Mouse (Mus musculus) cerebellum, adult 2 months (tissue): ENCODE measurements at regions not wholly inside any gene's neighbourhood (a gene's known extent, or its start where the extent isn't known, plus 50 kb on each side); places are given as distances from the start of the nearest gene placed in this dataset.
A peak's percentile ranks its signal among the peaks of the same experiment; 100 is the strongest.

Experiments
- DNase-seq, 2 experiments: peaks; one replicate each; pipeline ENCODE4 v3.0.0; 2021
- H3K27ac ChIP-seq: fragments of 200-500 bp; 2 replicates; pipeline ENCODE4 v1.5.1; 2012; ENCODE audit warnings: low read length, control low read depth, inconsistent platforms; ENCODE audit not compliant: insufficient read depth
- H3K27me3 ChIP-seq: fragments of 200-500 bp; 2 replicates; pipeline ENCODE4 v1.6.1; 2012; ENCODE audit warnings: inconsistent platforms, mild to moderate bottlenecking, low read length, moderate library complexity; ENCODE audit not compliant: control insufficient read depth, insufficient read depth
- H3K4me1 ChIP-seq: fragments of 200-500 bp; 2 replicates; pipeline ENCODE4 v1.6.1; 2011; ENCODE audit warnings: low read length; ENCODE audit not compliant: control insufficient read depth, insufficient read depth
- H3K4me3 ChIP-seq: fragments of 200-500 bp; replicated peaks from 2 replicates; pipeline ENCODE3; 2011; ENCODE audit warnings: mild to moderate bottlenecking, low read depth, low read length, control low read depth; ENCODE audit not compliant: insufficient read depth
- CTCF ChIP-seq: fragments of 200-500 bp; IDR thresholded peaks from 2 replicates; pipeline ENCODE4 v1.5.1; 2011; ENCODE audit warnings: low read depth, mild to moderate bottlenecking, control low read depth, low read length, moderate library complexity, borderline replicate concordance; ENCODE audit not compliant: insufficient read depth
- POLR2A ChIP-seq: fragments of 200-500 bp; IDR thresholded peaks from 2 replicates; pipeline ENCODE4 v1.6.1; 2011; ENCODE audit warnings: low read length, control low read depth, borderline replicate concordance; ENCODE audit not compliant: insufficient read depth
- WGBS: fragments of 180-500 bp; shearing (Covaris S2); methylation state at CpG from one replicate; pipeline ENCODE4 v1.1.7; 2018; 5-methylcytosine and 5-hydroxymethylcytosine counted together

GRCm38 (mm10) chr7:90067961-90068665 lies 61.9 kb upstream of the Picalm start:
- no peak for DNase-seq
- TF ChIP-seq CTCF (no peak), POLR2A (no peak)
- Histone ChIP-seq H3K4me3 (no peak overlapping the region), H3K27ac (no peak overlapping the region), H3K4me1 (no peaks in the 10 kb centered on the region), H3K27me3 (no peaks in the 10 kb centered on the region)
- whole genome bisulfite sequencing = 71% methylated on average over 3 of the region's 3 CpGs

- no peak overlapping the region for H3K27ac ChIP-seq
- H3K4me3 ChIP-seq = no peak overlapping the region
- 89% methylated on average over 7 of the region's 7 CpGs for WGBS
- TF ChIP-seq CTCF (no peak), POLR2A (no peak)
- no peaks in the 10 kb centered on the region for H3K27me3 ChIP-seq
- DNase-seq = no peak
- no peaks in the 10 kb centered on the region for H3K4me1 ChIP-seq
Observed at GRCm38 (mm10) chr7:90070267-90070666, 59.7 kb upstream of the Picalm start.

GRCm38 (mm10) chr7:90073865-90074264 lies 56.1 kb upstream of the Picalm start:
- H3K4me1 ChIP-seq = no peaks in the 10 kb centered on the region
- WGBS = 88% methylated on average over 5 of the region's 5 CpGs
- no peak for TF ChIP-seq CTCF
- TF ChIP-seq POLR2A = no peak

GRCm38 (mm10) chr7:90074592-90074991 lies 55.4 kb upstream of the Picalm start:
- Histone ChIP-seq H3K27ac (no peak overlapping the region), H3K4me1 (no peaks in the 10 kb centered on the region), H3K4me3 (no peak overlapping the region), H3K27me3 (no peaks in the 10 kb centered on the region)
- no peak for TF ChIP-seq POLR2A
- TF ChIP-seq CTCF = no peak
- 66% methylated on average over 2 of the region's 2 CpGs for WGBS
- peak in 1 of 2 experiments; percentile 27 for DNase-seq

More at GRCm38 (mm10) chr7:90073865-90074264, 56.1 kb upstream of the Picalm start:
- no peak overlapping the region for H3K27ac ChIP-seq
- no peak for DNase-seq
- no peak overlapping the region for H3K4me3 ChIP-seq
- H3K27me3 ChIP-seq = no peaks in the 10 kb centered on the region

GRCm38 (mm10) chr7:90077565-90077964 lies 52.4 kb upstream of the Picalm start:
- H3K4me1 ChIP-seq = no peaks in the 10 kb centered on the region; the same call in 1 of the 2 replicates
- TF ChIP-seq POLR2A (no peak), CTCF (no peak)
- no peak overlapping the region for H3K4me3 ChIP-seq
- DNase-seq = no peak
- no peaks in the 10 kb centered on the region for H3K27me3 ChIP-seq
- WGBS = 90% methylated on average over 2 of the region's 2 CpGs
- no peak overlapping the region for H3K27ac ChIP-seq

GRCm38 (mm10) chr7:90080083-90080772 lies 49.8 kb upstream of the Picalm start:
- 62% methylated on average over 7 of the region's 7 CpGs for WGBS
- Histone ChIP-seq H3K4me1 (no peaks in the 10 kb centered on the region; the same call in 1 of the 2 replicates), H3K4me3 (no peak overlapping the region), H3K27ac (no peak overlapping the region), H3K27me3 (no peaks in the 10 kb centered on the region)
- DNase-seq = no peak
- TF ChIP-seq CTCF (no peak), POLR2A (no peak)
